Mouse (Mus musculus): ENCODE results near the gene Sult2a1. TPM values are rescaled to one million over a fixed set of nuclear protein-coding genes. Genes with fewer than 3 reads are reported as not detected.
"Not testable (repeated sequence)": the region's sequence is repeated elsewhere in the genome, so short reads cannot be mapped to it uniquely, and the experiment has no call there.

The Sult2a1 gene
- not detected in 2 replicates for polyA plus RNA-seq (2015; fragmentation: Nextera tagmentation; extraction: Ambion mirVana)

DNA sequence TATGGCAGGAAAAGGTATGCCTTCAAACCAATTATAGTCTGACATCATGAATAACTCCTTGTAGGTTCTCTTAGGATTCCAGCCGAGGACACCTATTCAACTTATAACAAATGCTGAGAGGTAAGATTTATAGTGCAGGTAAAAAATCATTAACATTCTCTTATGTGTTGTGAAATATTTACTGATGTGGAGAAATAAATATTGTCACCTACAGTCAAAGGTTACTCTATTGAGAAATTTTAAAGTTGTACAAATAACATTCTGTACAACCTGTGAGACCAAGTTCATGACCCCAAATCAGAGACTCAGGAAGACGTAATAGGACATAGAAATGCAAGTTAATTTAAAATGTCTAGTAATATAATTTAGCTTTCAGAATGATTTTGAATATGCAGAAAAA lies at the start of gene Sult2a1:
Gene Sult2a1 (minus strand): TSS at position 101 of the 400 bp plus-strand sequence.
- not testable (repeated sequence) for H3K4me1 ChIP-seq (replicated peaks; ENCODE audit: control insufficient read depth, insufficient read depth, low read length); H3K9me3 ChIP-seq (ENCODE audit: control insufficient read depth, low read length); ATAC-seq; H3K27ac ChIP-seq (ENCODE audit: low read length); H3K4me3 ChIP-seq (replicated peaks; ENCODE audit: low read length); H3K4me2 ChIP-seq (ENCODE audit: low read length); H3K9ac ChIP-seq (replicated peaks; ENCODE audit: low read depth, low read length); H3K27me3 ChIP-seq (replicated peaks; ENCODE audit: control insufficient read depth, insufficient read depth, low read length); H3K36me3 ChIP-seq (ENCODE audit: control insufficient read depth, insufficient read depth)
- 90% methylated on average over 1 of the region's 2 CpGs for WGBS

DNA sequence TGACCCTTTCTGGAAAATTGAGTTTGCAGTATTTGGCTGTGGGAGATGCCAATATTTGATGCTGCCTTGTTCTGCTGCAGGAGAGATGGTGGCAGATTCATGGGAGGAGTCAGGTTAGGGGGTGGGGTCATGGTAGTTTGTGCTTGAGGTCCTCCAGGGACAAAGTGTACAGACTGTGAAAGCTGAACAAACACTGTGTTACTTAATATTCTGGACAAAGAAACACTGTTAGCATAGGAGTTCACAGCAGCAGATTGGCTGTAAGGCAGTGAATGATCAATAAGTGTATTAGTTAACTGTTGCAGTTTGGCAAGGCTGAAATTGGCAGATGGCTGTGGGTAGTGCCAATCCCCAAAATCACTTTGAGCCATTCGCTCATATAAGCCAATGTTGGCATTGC lies 23.3 kb downstream of the Sult2a1 start:
- Histone ChIP-seq H3K27ac (ENCODE audit: low read length) (no peak overlapping the region), H3K27me3 (replicated peaks; ENCODE audit: control insufficient read depth, insufficient read depth, low read length) (no peaks in the 10 kb centered on the region), H3K4me1 (replicated peaks; ENCODE audit: control insufficient read depth, insufficient read depth, low read length) (no peaks in the 10 kb centered on the region), H3K9ac (replicated peaks; ENCODE audit: low read depth, low read length) (no peak overlapping the region), H3K36me3 (ENCODE audit: control insufficient read depth, insufficient read depth) (no peaks in the 10 kb centered on the region), H3K4me2 (ENCODE audit: low read length) (no peak overlapping the region), H3K9me3 (ENCODE audit: control insufficient read depth, low read length) (no peaks in the 10 kb centered on the region; the same call in 1 of the 2 replicates), H3K4me3 (replicated peaks; ENCODE audit: low read length) (no peak overlapping the region)
- ATAC-seq = no peak
- 96% methylated on average over 1 of the region's 1 CpGs for WGBS

Other genes starting within 250 kb of the Sult2a1 start
- not detected in 2 replicates for gene Sult2a5, start 213.4 kb downstream of the Sult2a1 start, polyA plus RNA-seq (2015; fragmentation: Nextera tagmentation; extraction: Ambion mirVana)
- not detected in 2 replicates for gene Sult2a2, start 103.9 kb downstream of the Sult2a1 start, polyA plus RNA-seq (2015; fragmentation: Nextera tagmentation; extraction: Ambion mirVana)
- gene Sult2a4, start 152.2 kb upstream of the Sult2a1 start, polyA plus RNA-seq (2015; fragmentation: Nextera tagmentation; extraction: Ambion mirVana) = not detected in 2 replicates